Comparison of ENCODE assay signal across 11 mouse cellular contexts in genomic region chr2:167343369-167344140, GRCm38 (mm10). TPM values are rescaled to one million over a fixed set of nuclear protein-coding genes. Genes with fewer than 3 reads are reported as not detected.
A peak's percentile ranks its signal among the peaks of the same experiment; 100 is the strongest.
DNase-seq lines count a peak whose midpoint lies in the region; ATAC-seq and TF ChIP-seq lines count a peak whose summit lies in the region.
"Had no signal": no experiment of that assay in that cellular context is flagged by ENCODE, and none has a peak within 500 bp of the region (broad histone marks: within the 10 kb centered on the region; RNA-seq: fewer than 3 reads in every experiment).

No protein-coding gene starts in this region.

- intact Hi-C loops in left cerebral cortex, postnatal 25 days (cut with DNase I): no loop called here

- no peak for TF ChIP-seq POLR2A in ES-Bruce4 (IDR thresholded peaks at IDR 0.05; ENCODE audit: insufficient read depth, low read length)

- no peak for ATAC-seq in heart, embryonic 14.5 days (ENCODE audit: insufficient number of reproducible peaks, insufficient read depth, low FRiP score, low read depth)
- peak; percentile 99 for ATAC-seq in liver, embryonic 13.5 days (ENCODE audit: low read depth)

- no peak for DNase-seq in heart, adult 11 months
- peak; percentile 87 for DNase-seq in c-Kit-positive CD71-positive TER-119-positive erythroid progenitor cells, embryonic 14.5 days (ENCODE audit: low spot score)
- DNase-seq in liver, embryonic 13.5 days: peak; percentile 87
- no peak for DNase-seq in left cerebral cortex, postnatal 25 days (ENCODE audit: low spot score in 2 of 2)
- DNase-seq in ovary, postnatal 10 days (ENCODE audit: low spot score): no peak
- DNase-seq: lung, postnatal 14 days; right cerebral cortex, postnatal 4 days; thymus, postnatal 14 days had no signal

- peak overlapping the region; percentile 42; the same call in 1 of the 2 replicates for H3K9ac ChIP-seq in heart, embryonic 14.5 days (ENCODE audit: low read length)
- no peak overlapping the region for H3K9ac ChIP-seq in ES-Bruce4 (ENCODE audit: low read depth, poor library complexity, severe bottlenecking)
- peak overlapping the region; percentile 69 for H3K9ac ChIP-seq in liver, embryonic 13.5 days

- H3K4me3 ChIP-seq in heart, embryonic 14.5 days (ENCODE audit: control insufficient read depth in 1 of 2, insufficient read depth in 1 of 2, low read depth in 1 of 2, low read length in 2 of 2): no peak overlapping the region
- no peak overlapping the region for H3K4me3 ChIP-seq in ES-Bruce4 (ENCODE audit: low read depth, low read length)
- peak overlapping the region; percentile 53 for H3K4me3 ChIP-seq in liver, embryonic 13.5 days (replicated peaks)

- H3K27me3 ChIP-seq in heart, embryonic 14.5 days (ENCODE audit: control insufficient read depth, insufficient read depth, low read length): no peaks in the 10 kb centered on the region
- no peaks in the 10 kb centered on the region for H3K27me3 ChIP-seq in ES-Bruce4 (ENCODE audit: control insufficient read depth, insufficient read depth, low read length, poor library complexity, severe bottlenecking)
- peaks cover 39% of the 10 kb centered on the region for H3K27me3 ChIP-seq in liver, embryonic 13.5 days

- peak overlapping the region; percentile 25 for H3K4me2 ChIP-seq in heart, embryonic 14.5 days (ENCODE audit: low read length)
- H3K4me2 ChIP-seq in liver, embryonic 13.5 days: peak overlapping the region; percentile 70

- H3K9me3 ChIP-seq in heart, embryonic 14.5 days (ENCODE audit: control insufficient read depth, low read length): no peaks in the 10 kb centered on the region
- no peaks in the 10 kb centered on the region for H3K9me3 ChIP-seq in ES-Bruce4 (replicated peaks; ENCODE audit: control insufficient read depth, insufficient read depth, low read length, poor library complexity, severe bottlenecking)
- H3K9me3 ChIP-seq in liver, embryonic 13.5 days (replicated peaks): no peaks in the 10 kb centered on the region

- no peaks in the 10 kb centered on the region for H3K36me3 ChIP-seq in heart, embryonic 14.5 days (ENCODE audit: control insufficient read depth, insufficient read depth, low read length)
- H3K36me3 ChIP-seq in ES-Bruce4 (ENCODE audit: control insufficient read depth, insufficient read depth, low read length, poor library complexity, severe bottlenecking): no peaks in the 10 kb centered on the region
- H3K36me3 ChIP-seq in liver, embryonic 13.5 days: no peaks in the 10 kb centered on the region

- H3K4me1 ChIP-seq in heart, embryonic 14.5 days (ENCODE audit: control insufficient read depth in 2 of 2, insufficient read depth in 2 of 2, low read length in 2 of 2): peaks cover 17 to 34% of the 10 kb centered on the region in 2 experiments
- H3K4me1 ChIP-seq in ES-Bruce4 (ENCODE audit: control insufficient read depth, insufficient read depth, low read length): peaks cover 5% of the 10 kb centered on the region
- H3K4me1 ChIP-seq in liver, embryonic 13.5 days (replicated peaks): peaks cover 85% of the 10 kb centered on the region

- 32% methylated on average over 12 of the region's 12 CpGs for WGBS in heart, embryonic 14.5 days
- 28% methylated on average over 12 of the region's 12 CpGs for WGBS in liver, embryonic 13.5 days (ENCODE audit: insufficient replicate concordance)

- no peak for TF ChIP-seq EP300 in ES-Bruce4 (IDR thresholded peaks at IDR 0.05; ENCODE audit: insufficient read depth, low read depth, low read length)

- H3K27ac ChIP-seq in heart, embryonic 14.5 days (replicated peaks in 1 of 2; ENCODE audit: control insufficient read depth in 1 of 2, insufficient read depth in 1 of 2, low read depth in 2 of 2, low read length in 2 of 2): no peak overlapping the region
- H3K27ac ChIP-seq in ES-Bruce4 (ENCODE audit: insufficient read depth, low read length): 0 out of 2 replicates have a peak overlapping the region, but pooled peaks have one; percentile 30
- H3K27ac ChIP-seq in liver, embryonic 13.5 days: peak overlapping the region; percentile 93
- H3K27ac ChIP-seq: kidney, postnatal 0 days had no signal

- TF ChIP-seq CTCF in ES-Bruce4 (IDR thresholded peaks at IDR 0.05; ENCODE audit: low read depth, low read length): no peak

RNA-seq across cellular contexts. Expression of gene B4galt5, which starts 5.4 kb away (rescaled TPM):
- polyA plus RNA-seq in heart, embryonic 14.5 days (2014; fragmentation: Nextera tagmentation; extraction: Ambion mirVana): 21.0 and 24.2 TPM in 2 replicates
- polyA plus RNA-seq in ES-Bruce4 (2011; ENCODE audit: insufficient read depth, insufficient read length, low read depth, missing spikeins): 23.9 and 30.5 TPM in 2 replicates
- polyA plus RNA-seq in liver, embryonic 13.5 days (2015; fragmentation: Nextera tagmentation; extraction: Ambion mirVana): 2.9 and 3.2 TPM in 2 replicates
- 10 to 100 TPM; 56.4 to 57.8 TPM for total RNA-seq in left cerebral cortex, postnatal 25 days (2021)

Comparison
In these comparisons a context has a peak if more than half of its experiments do, and no peak if none do; other contexts are left out.
1. H3K27ac ChIP-seq: peak in ES-Bruce4 (single experiment) and liver, embryonic 13.5 days (single experiment); none in heart, embryonic 14.5 days (0 of 2).
2. DNase-seq: peak in c-Kit-positive CD71-positive TER-119-positive erythroid progenitor cells, embryonic 14.5 days (single experiment) and liver, embryonic 13.5 days (single experiment); none in heart, adult 11 months (single experiment), left cerebral cortex, postnatal 25 days (0 of 2) and ovary, postnatal 10 days (single experiment).